Mouse (Mus musculus): Measurements from ENCODE around the gene Aicda. TPM values are rescaled to one million over a fixed set of nuclear protein-coding genes. Genes with fewer than 3 reads are reported as not detected.

Gene Aicda
- polyA plus RNA-seq, 1 experiment from 2014 or later: 0.45 TPM

DNA sequence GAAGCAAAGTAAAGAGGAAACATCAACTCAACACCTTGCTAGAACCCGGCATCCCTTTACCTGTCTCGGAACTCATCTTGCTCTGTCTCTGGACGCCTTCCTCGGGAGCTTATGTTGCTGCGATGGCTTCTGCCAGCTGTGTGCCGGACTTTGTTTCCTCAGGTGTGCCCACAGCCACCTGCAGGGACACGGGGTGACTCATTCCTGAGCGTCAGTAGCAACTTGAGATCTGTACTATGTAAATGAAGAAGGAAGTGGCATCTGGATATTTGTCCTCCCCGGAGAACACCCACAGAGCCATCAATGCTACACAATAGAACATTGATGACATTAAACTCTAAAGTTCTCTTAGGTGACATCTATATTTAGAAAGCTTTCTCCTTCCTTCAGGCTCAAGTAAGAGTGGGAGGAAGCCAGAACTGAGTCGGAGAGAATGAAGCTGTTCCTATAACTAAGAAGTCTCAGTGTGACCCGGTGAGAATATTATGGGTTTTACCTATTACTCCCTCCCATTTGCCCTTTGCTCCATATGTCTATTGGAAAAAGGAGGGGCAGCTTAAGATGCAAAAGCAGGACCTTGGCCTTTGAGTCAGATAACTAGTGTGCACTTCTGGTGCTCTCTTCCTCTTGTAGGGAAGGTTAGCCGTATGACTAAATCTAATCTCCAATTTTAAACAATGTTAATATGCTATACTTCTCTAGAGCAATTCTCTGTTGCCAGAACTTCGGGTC, 37.6 kb downstream of the Aicda start:
- no peak for ATAC-seq (replicated peaks)

GRCm38 (mm10) chr6:122592905-122593304, 39.3 kb downstream of the Aicda start:
- no peak for ATAC-seq (replicated peaks)
- Histone ChIP-seq H3K9ac (replicated peaks) (no peak overlapping the region), H3K27ac (replicated peaks) (no peak overlapping the region), H3K4me1 (no peaks in the 10 kb centered on the region), H3K27me3 (no peaks in the 10 kb centered on the region), H3K4me2 (replicated peaks) (no peak overlapping the region), H3K9me3 (no peaks in the 10 kb centered on the region), H3K36me3 (no peaks in the 10 kb centered on the region), H3K4me3 (no peak overlapping the region)
- 79% methylated on average over 2 of the region's 2 CpGs for WGBS

More for the DNA sequence above, 37.6 kb downstream of the Aicda start:
- H3K4me1 ChIP-seq: no peaks in the 10 kb centered on the region
- no peak overlapping the region for H3K4me3 ChIP-seq
- H3K27ac ChIP-seq (replicated peaks): no peak overlapping the region
- H3K36me3 ChIP-seq: no peaks in the 10 kb centered on the region
- no peak overlapping the region for H3K4me2 ChIP-seq (replicated peaks)
- no peaks in the 10 kb centered on the region for H3K27me3 ChIP-seq
- no peaks in the 10 kb centered on the region for H3K9me3 ChIP-seq
- 89% methylated on average over 13 of the region's 13 CpGs for WGBS
- H3K9ac ChIP-seq (replicated peaks): no peak overlapping the region

- no peaks in the 10 kb centered on the region for H3K36me3 ChIP-seq
- H3K9ac ChIP-seq (replicated peaks): no peak overlapping the region
- 0 out of 2 replicates have a peak, but pooled peaks cover 6% of the 10 kb centered on the region for H3K4me1 ChIP-seq
- no peak overlapping the region for H3K27ac ChIP-seq (replicated peaks)
- H3K9me3 ChIP-seq: no peaks in the 10 kb centered on the region
- 35% methylated on average over 7 of the region's 7 CpGs for WGBS
- no peak overlapping the region for H3K4me2 ChIP-seq (replicated peaks)
- no peak overlapping the region for H3K4me3 ChIP-seq
- no peaks in the 10 kb centered on the region for H3K27me3 ChIP-seq
- ATAC-seq (replicated peaks): 0 out of 2 replicates have a peak, but pooled peaks have one; percentile 32
Measured at GRCm38 (mm10) chr6:122595637-122596036, 42.0 kb downstream of the Aicda start.

DNA sequence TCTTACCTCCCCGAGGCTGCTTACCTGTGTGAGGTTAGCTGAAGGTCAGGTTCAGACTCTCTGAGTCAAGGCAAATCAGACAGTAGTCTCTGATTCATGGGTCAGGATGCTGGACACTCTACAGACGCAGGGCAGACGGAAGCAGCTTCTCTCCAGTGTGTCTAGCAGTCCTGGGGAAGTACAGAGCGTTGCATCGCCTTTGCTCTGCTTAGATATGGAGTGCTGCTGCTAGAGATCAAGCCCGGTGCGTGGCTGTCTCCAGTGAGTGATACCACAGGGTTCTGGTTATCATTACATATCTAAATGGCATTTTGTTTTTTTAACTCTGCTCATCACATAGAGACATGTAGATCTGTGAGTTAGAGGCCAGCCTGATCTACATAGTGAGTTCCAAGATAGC, 43.0 kb downstream of the Aicda start:
- no peak overlapping the region for H3K4me3 ChIP-seq
- no peak overlapping the region for H3K27ac ChIP-seq (replicated peaks)
- H3K36me3 ChIP-seq: no peaks in the 10 kb centered on the region
- no peaks in the 10 kb centered on the region for H3K9me3 ChIP-seq
- ATAC-seq (replicated peaks): no peak
- H3K4me2 ChIP-seq (replicated peaks): no peak overlapping the region
- 0 out of 2 replicates have a peak, but pooled peaks cover 6% of the 10 kb centered on the region for H3K4me1 ChIP-seq
- no peaks in the 10 kb centered on the region for H3K27me3 ChIP-seq
- WGBS: 92% methylated on average over 7 of the region's 7 CpGs
- no peak overlapping the region for H3K9ac ChIP-seq (replicated peaks)

GRCm38 (mm10) chr6:122598014-122598413, 44.4 kb downstream of the Aicda start:
- Histone ChIP-seq H3K4me1 (peaks cover 16% of the 10 kb centered on the region), H3K9me3 (no peaks in the 10 kb centered on the region), H3K27ac (replicated peaks) (no peak overlapping the region), H3K36me3 (no peaks in the 10 kb centered on the region), H3K27me3 (no peaks in the 10 kb centered on the region), H3K4me3 (no peak overlapping the region), H3K9ac (replicated peaks) (no peak overlapping the region), H3K4me2 (replicated peaks) (no peak overlapping the region)
- ATAC-seq (replicated peaks): no peak
- 91% methylated on average over 4 of the region's 4 CpGs for WGBS

- WGBS: 34% methylated on average over 6 of the region's 6 CpGs
- Histone ChIP-seq H3K36me3 (no peaks in the 10 kb centered on the region), H3K4me2 (replicated peaks) (no peak overlapping the region), H3K9ac (replicated peaks) (no peak overlapping the region), H3K9me3 (no peaks in the 10 kb centered on the region), H3K4me3 (no peak overlapping the region), H3K27me3 (no peaks in the 10 kb centered on the region), H3K27ac (replicated peaks) (no peak overlapping the region), H3K4me1 (peaks cover 16% of the 10 kb centered on the region)
- ATAC-seq (replicated peaks): peak; percentile 27; the same call in 1 of the 2 replicates
Measured at GRCm38 (mm10) chr6:122598436-122598835, 44.8 kb downstream of the Aicda start.

DNA sequence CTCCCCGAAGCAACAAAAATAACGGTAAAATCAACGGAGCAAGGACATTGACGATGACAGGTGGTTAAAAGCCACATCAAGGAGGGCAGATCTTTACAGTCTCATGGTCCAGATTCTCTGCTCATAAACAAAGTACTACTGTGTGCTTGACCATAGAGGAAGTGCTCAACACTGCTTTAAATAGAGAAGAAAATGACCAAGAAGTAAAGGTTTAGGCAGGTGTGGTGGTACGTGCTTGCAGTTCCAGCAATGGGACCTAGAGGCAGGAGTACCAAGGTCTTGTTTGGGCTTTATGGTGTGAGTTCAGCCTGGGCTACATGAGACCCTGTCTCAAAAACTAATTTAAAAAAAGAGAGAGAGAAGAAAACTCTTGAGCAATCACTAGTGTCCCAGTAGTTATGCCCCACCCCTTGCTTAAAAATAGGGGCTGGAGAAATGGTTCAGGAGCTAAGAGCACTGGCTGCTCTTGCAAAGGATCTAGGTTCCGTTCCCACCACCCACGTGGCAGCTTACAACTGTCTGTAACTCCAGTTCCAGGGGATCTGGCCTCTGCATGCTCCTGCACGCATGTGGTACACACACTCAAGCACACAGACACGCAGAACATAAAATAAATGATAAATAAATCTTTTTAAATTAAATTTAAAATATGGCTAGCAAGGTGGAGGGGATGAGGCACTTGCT, 45.6 kb downstream of the Aicda start:
- Histone ChIP-seq H3K9me3 (no peaks in the 10 kb centered on the region), H3K4me2 (replicated peaks) (no peak overlapping the region), H3K9ac (replicated peaks) (no peak overlapping the region), H3K4me1 (peaks cover 16% of the 10 kb centered on the region), H3K27ac (replicated peaks) (no peak overlapping the region), H3K27me3 (no peaks in the 10 kb centered on the region), H3K36me3 (no peaks in the 10 kb centered on the region), H3K4me3 (no peak overlapping the region)
- no peak for ATAC-seq (replicated peaks)
- whole genome bisulfite sequencing: 86% methylated on average over 9 of the region's 9 CpGs

DNA sequence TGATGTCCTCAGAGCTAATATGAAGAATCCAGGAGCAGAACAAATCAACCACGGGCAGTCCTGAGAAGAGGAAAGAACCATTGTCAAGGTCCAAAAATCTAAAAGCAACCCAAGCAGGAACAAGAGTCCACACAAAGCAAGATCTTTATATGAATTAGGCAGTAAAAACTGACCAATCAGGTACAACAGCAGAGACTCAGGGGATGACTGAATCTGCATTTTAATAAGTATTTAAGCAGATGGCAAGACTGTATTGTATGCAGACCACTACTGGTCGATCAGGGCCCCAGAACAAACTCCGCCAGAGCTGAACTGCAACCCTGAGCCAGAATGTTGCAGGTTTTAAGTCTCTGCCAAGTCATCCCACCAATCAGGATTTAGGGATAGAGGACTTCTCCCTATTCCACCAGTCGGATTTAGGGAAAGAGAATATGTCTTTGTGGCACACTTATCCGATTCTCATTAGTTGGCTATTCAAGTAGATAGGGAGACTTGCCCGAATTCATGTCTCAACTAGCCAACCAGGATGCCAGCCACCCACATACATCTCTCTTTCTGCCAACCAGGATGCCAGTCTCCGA, 46.6 kb downstream of the Aicda start:
- no peak for ATAC-seq (replicated peaks)
- no peak overlapping the region for H3K9ac ChIP-seq (replicated peaks)
- no peaks in the 10 kb centered on the region for H3K9me3 ChIP-seq
- H3K36me3 ChIP-seq: no peaks in the 10 kb centered on the region
- 62% methylated on average over 7 of the region's 7 CpGs for WGBS
- H3K4me2 ChIP-seq (replicated peaks): no peak overlapping the region
- H3K4me3 ChIP-seq: no peak overlapping the region
- no peak overlapping the region for H3K27ac ChIP-seq (replicated peaks)
- H3K4me1 ChIP-seq: peaks cover 16% of the 10 kb centered on the region
- no peaks in the 10 kb centered on the region for H3K27me3 ChIP-seq

GRCm38 (mm10) chr6:122601031-122601430, 47.4 kb downstream of the Aicda start:
- no peak for ATAC-seq (replicated peaks)
- 91% methylated on average over 4 of the region's 4 CpGs for WGBS
- Histone ChIP-seq H3K36me3 (no peaks in the 10 kb centered on the region), H3K27me3 (no peaks in the 10 kb centered on the region), H3K9me3 (no peaks in the 10 kb centered on the region), H3K4me1 (peaks cover 16% of the 10 kb centered on the region), H3K4me2 (replicated peaks) (no peak overlapping the region), H3K27ac (replicated peaks) (no peak overlapping the region), H3K4me3 (no peak overlapping the region), H3K9ac (replicated peaks) (no peak overlapping the region)

- WGBS: 81% methylated on average over 3 of the region's 3 CpGs
- H3K4me2 ChIP-seq (replicated peaks): no peak overlapping the region
- no peak overlapping the region for H3K9ac ChIP-seq (replicated peaks)
- H3K9me3 ChIP-seq: no peaks in the 10 kb centered on the region
- H3K36me3 ChIP-seq: no peaks in the 10 kb centered on the region
- H3K4me3 ChIP-seq: peak overlapping the region; percentile 40
- H3K4me1 ChIP-seq: peaks cover 16% of the 10 kb centered on the region
- no peak for ATAC-seq (replicated peaks)
- H3K27me3 ChIP-seq: no peaks in the 10 kb centered on the region
- H3K27ac ChIP-seq (replicated peaks): no peak overlapping the region
Measured at GRCm38 (mm10) chr6:122601615-122602014, 48.0 kb downstream of the Aicda start.

- Histone ChIP-seq H3K4me2 (replicated peaks) (peak within 1 kb of the TSS; percentile 60), H3K27ac (replicated peaks) (peak within 1 kb of the TSS; percentile 17; the same call in 1 of the 2 replicates), H3K9me3 (no peaks in the 10 kb centered on the region), H3K27me3 (no peaks in the 10 kb centered on the region), H3K36me3 (no peaks in the 10 kb centered on the region), H3K4me1 (peaks cover 16% of the 10 kb centered on the region), H3K9ac (replicated peaks) (peak within 1 kb of the TSS; percentile 53), H3K4me3 (peak within 1 kb of the TSS; percentile 40)
- WGBS: 8% methylated on average over 22 of the region's 22 CpGs
- peak; percentile 69; the same call in 1 of the 2 replicates for ATAC-seq (replicated peaks)
Measured at GRCm38 (mm10) chr6:122602242-122602991, 48.8 kb downstream of the Aicda start, which contains the start of gene Apobec1. TSS of gene Apobec1 (minus strand) at chr6:122602444.

DNA sequence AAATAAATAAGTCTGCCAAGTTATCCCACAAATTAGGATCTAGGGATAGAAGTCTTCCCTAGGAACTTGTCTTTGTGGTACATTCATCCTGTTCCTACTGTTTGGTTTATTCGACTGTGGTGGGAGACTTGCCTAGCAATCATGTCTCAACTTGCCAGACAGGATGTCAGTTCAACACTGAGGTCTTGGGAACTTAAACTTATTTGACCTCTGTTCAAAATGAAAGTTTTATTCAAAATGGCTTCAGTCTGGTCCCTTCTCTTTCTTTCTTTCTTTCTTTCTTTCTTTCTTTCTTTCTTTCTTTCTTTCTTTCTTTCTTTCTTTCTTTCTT, 49.4 kb downstream of the Aicda start:
- WGBS: 40% methylated on average over 1 of the region's 1 CpGs
- Histone ChIP-seq H3K36me3 (no peaks in the 10 kb centered on the region), H3K4me3 (no peak overlapping the region), H3K4me1 (peaks cover 16% of the 10 kb centered on the region), H3K9ac (replicated peaks) (no peak overlapping the region), H3K27me3 (no peaks in the 10 kb centered on the region), H3K9me3 (no peaks in the 10 kb centered on the region), H3K27ac (replicated peaks) (peak overlapping the region; percentile 17; the same call in 1 of the 2 replicates), H3K4me2 (replicated peaks) (0 out of 2 replicates have a peak overlapping the region, but pooled peaks have one; percentile 60)
- ATAC-seq (replicated peaks): no peak

Data from forebrain, embryonic 15.5 days (tissue).